16 mouse cellular contexts compared by ENCODE assay signal in the genomic region with DNA sequence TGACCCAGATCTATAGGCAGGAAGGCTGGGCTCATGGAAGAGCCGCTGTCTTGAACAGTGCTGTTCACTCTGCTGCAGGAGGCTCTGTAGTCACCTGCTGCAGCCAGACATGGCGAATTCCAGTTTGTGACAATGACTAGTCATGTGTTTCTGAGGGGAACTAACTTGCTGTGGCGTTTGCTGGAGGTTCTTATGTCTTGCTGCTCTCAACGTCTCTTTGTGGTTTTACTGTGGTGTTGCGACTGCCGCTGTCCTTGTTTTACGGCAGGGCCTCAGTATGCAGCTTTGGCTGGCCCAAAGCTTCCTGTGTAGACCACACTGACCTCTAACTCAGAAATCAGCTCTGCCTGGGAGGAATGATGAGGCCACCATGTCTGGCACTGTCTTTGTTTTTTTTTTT. TPM values are rescaled to one million over a fixed set of nuclear protein-coding genes. Genes with fewer than 3 reads are reported as not detected.
A peak's percentile ranks its signal among the peaks of the same experiment; 100 is the strongest.
DNase-seq lines count a peak whose midpoint lies in the region; ATAC-seq and TF ChIP-seq lines count a peak whose summit lies in the region.
"Had no signal": no experiment of that assay in that cellular context is flagged by ENCODE, and none has a peak within 500 bp of the region (broad histone marks: within the 10 kb centered on the region; RNA-seq: fewer than 3 reads in every experiment).

No protein-coding gene starts in this region.

- TF ChIP-seq CTCF in spleen, adult 2 months (IDR thresholded peaks at IDR 0.05; ENCODE audit: extremely low read depth, insufficient read depth, insufficient read length, insufficient replicate concordance), result no peak

- intact Hi-C loops in left cerebral cortex, postnatal 10 days (cut with DNase I), result no loop called here

- 16% methylated on average over 7 of the region's 7 CpGs for WGBS in spleen, adult 2 months

- no peaks in the 10 kb centered on the region for H3K9me3 ChIP-seq in megakaryocyte, embryonic 14.5 days
- H3K9me3 ChIP-seq: hindbrain, embryonic 15.5 days; liver, embryonic 13.5 days; midbrain, embryonic 10.5 days had no signal

- peaks cover 43% of the 10 kb centered on the region for H3K36me3 ChIP-seq in spleen, adult 2 months (ENCODE audit: control insufficient read depth, insufficient read depth, low read length)
- peaks cover 42% of the 10 kb centered on the region for H3K36me3 ChIP-seq in megakaryocyte, embryonic 14.5 days (replicated peaks; ENCODE audit: low read length)
- H3K36me3 ChIP-seq: hindbrain, embryonic 15.5 days had no signal

- peaks cover 16% of the 10 kb centered on the region; the same call in 1 of the 2 replicates for H3K4me1 ChIP-seq in spleen, adult 2 months (ENCODE audit: control insufficient read depth, insufficient read depth, insufficient read length)
- peaks cover 59% of the 10 kb centered on the region for H3K4me1 ChIP-seq in megakaryocyte, embryonic 14.5 days
- H3K4me1 ChIP-seq: hindbrain, embryonic 15.5 days; midbrain, embryonic 10.5 days had no signal

- peak; percentile 84 for ATAC-seq in common myeloid progenitor, adult 5-6 weeks (replicated peaks; ENCODE audit: low read depth, poor library complexity, severe bottlenecking)
- ATAC-seq: forebrain, embryonic 14.5 days had no signal

- H3K27me3 ChIP-seq in spleen, adult 2 months (ENCODE audit: control insufficient read depth, insufficient read depth, low read length), result no peaks in the 10 kb centered on the region
- H3K27me3 ChIP-seq in megakaryocyte, embryonic 14.5 days (replicated peaks), result no peaks in the 10 kb centered on the region
- H3K27me3 ChIP-seq: hindbrain, embryonic 15.5 days; liver, embryonic 13.5 days had no signal

- no peak overlapping the region for H3K4me3 ChIP-seq in spleen, adult 2 months (ENCODE audit: extremely low read depth, insufficient read depth, insufficient read length)
- H3K4me3 ChIP-seq in megakaryocyte, embryonic 14.5 days (replicated peaks), result peak overlapping the region; percentile 79
- H3K4me3 ChIP-seq: hindbrain, embryonic 15.5 days; liver, embryonic 13.5 days; midbrain, embryonic 10.5 days had no signal

- no peak for TF ChIP-seq POLR2A in spleen, adult 2 months (IDR thresholded peaks at IDR 0.05; ENCODE audit: low read depth, low read length)

- peak overlapping the region; percentile 49; the same call in 1 of the 2 replicates for H3K27ac ChIP-seq in spleen, adult 2 months (ENCODE audit: insufficient read depth, low read length)
- H3K27ac ChIP-seq: hindbrain, embryonic 15.5 days; liver, embryonic 13.5 days; midbrain, embryonic 10.5 days had no signal

- DNase-seq in spleen, adult 2 months (ENCODE audit: low read depth in 1 of 2, low spot score in 2 of 2), result no peak
- no peak for DNase-seq in spleen, postnatal 14 days (ENCODE audit: low spot score in 2 of 2)
- no peak for DNase-seq in adrenal gland, postnatal 25 days
- DNase-seq in T-cell, adult 2 months (ENCODE audit: low spot score), result no peak
- no peak for DNase-seq in left cerebral cortex, postnatal 10 days (ENCODE audit: extremely low spot score in 1 of 2, low spot score in 2 of 2)
- DNase-seq: cerebellum, adult 11-12 months; heart, adult 18-20 months; heart, postnatal 14 days; kidney, adult 11 months; kidney, postnatal 14 days; liver, embryonic 13.5 days had no signal

RNA-seq across cellular contexts. Expression of a gene that starts 48.9 kb away (rescaled TPM):
- 69.7 and 79.4 TPM in 2 replicates for polyA plus RNA-seq in spleen, adult 2 months (2012; rRNA removed)
- total RNA-seq in common myeloid progenitor, adult 5-6 weeks (2017), result 62.2 and 66.2 TPM in 2 replicates
- 4.5 and 8.4 TPM in 2 replicates for polyA plus RNA-seq in megakaryocyte, embryonic 14.5 days (2012; ENCODE audit: insufficient read depth, low replicate concordance)
- 16.2 and 26.7 TPM in 2 replicates for total RNA-seq in adrenal gland, postnatal 25 days (2021)
- 10 to 100 TPM; 10.9 to 11.5 TPM for total RNA-seq in left cerebral cortex, postnatal 10 days (2021)
